In the genomic region with DNA sequence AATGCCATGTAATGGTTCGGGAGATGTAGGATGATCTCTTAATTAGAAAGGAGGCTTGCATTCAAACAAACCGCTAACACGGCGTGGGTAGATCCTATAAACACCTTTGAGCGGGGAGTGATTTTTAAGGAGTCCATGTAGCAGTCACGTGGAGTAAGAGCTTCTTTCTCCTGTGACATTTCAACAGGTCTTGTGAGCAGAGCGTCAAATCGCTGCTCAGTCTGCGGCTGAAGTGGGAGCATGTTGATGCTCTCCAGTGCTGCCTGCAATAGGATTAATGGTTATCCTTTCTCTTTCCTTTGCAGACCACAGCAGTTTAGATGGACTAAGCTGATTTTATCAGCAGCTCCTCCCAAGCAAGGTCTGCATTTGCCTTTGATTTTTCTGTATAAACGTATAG, we compare ENCODE assay signal across 8 mouse cellular contexts. TPM values are rescaled to one million over a fixed set of nuclear protein-coding genes. Genes with fewer than 3 reads are reported as not detected.
DNase-seq lines count a peak whose midpoint lies in the region; ATAC-seq and TF ChIP-seq lines count a peak whose summit lies in the region.

No protein-coding gene starts in this region.

- H3K36me3 ChIP-seq in heart, embryonic 12.5 days = no peaks in the 10 kb centered on the region
- H3K36me3 ChIP-seq in MEL (ENCODE audit: control insufficient read depth in 1 of 2, insufficient read depth in 2 of 2, low read length in 2 of 2) = peaks cover 0 to 8% of the 10 kb centered on the region in 2 experiments; a peak in 2 of 4 replicates
- H3K36me3 ChIP-seq in forebrain, embryonic 10.5 days (replicated peaks) = no peaks in the 10 kb centered on the region
- H3K36me3 ChIP-seq in kidney, embryonic 14.5 days (ENCODE audit: control insufficient read depth, insufficient read depth, low read length) = no peaks in the 10 kb centered on the region
- H3K36me3 ChIP-seq in midbrain, embryonic 16.5 days (ENCODE audit: control insufficient read depth, insufficient read depth, low read length) = no peaks in the 10 kb centered on the region

- no peaks in the 10 kb centered on the region for H3K9me3 ChIP-seq in heart, embryonic 12.5 days (replicated peaks)
- no peaks in the 10 kb centered on the region for H3K9me3 ChIP-seq in MEL (replicated peaks; ENCODE audit: insufficient read depth, low read length)
- H3K9me3 ChIP-seq in forebrain, embryonic 10.5 days = no peaks in the 10 kb centered on the region
- H3K9me3 ChIP-seq in kidney, embryonic 14.5 days (ENCODE audit: control insufficient read depth, low read length) = no peaks in the 10 kb centered on the region
- no peaks in the 10 kb centered on the region for H3K9me3 ChIP-seq in midbrain, embryonic 16.5 days (replicated peaks; ENCODE audit: control insufficient read depth, low read length, poor library complexity, severe bottlenecking)

- TF ChIP-seq CTCF in MEL (IDR thresholded peaks at IDR 0.05 in 2 of 3, conservative IDR thresholded peaks at IDR 0.05 in 1 of 3; ENCODE audit: control insufficient read depth in 1 of 3, insufficient read depth in 1 of 3, low read depth in 2 of 3, low read length in 3 of 3, poor library complexity in 1 of 3, severe bottlenecking in 1 of 3) = no peak

- H3K27ac ChIP-seq in heart, embryonic 12.5 days (ENCODE audit: poor library complexity, severe bottlenecking) = no peak overlapping the region; the same call in 1 of the 2 replicates
- no peak overlapping the region for H3K27ac ChIP-seq in MEL (ENCODE audit: control insufficient read depth, low read depth, low read length)
- no peak overlapping the region for H3K27ac ChIP-seq in forebrain, embryonic 10.5 days
- no peak overlapping the region for H3K27ac ChIP-seq in kidney, embryonic 14.5 days (ENCODE audit: low read depth, low read length)
- H3K27ac ChIP-seq in midbrain, embryonic 16.5 days (ENCODE audit: low read length) = peak overlapping the region; percentile 83

- no peaks in the 10 kb centered on the region; the same call in 1 of the 2 replicates for H3K79me2 ChIP-seq in MEL (ENCODE audit: control insufficient read depth, insufficient read depth, low read length, poor library complexity)

- DNase-seq in heart, adult 11 months = no peak
- DNase-seq in MEL (ENCODE audit: low read depth, low spot score) = peak; percentile 83
- peak; percentile 16 for DNase-seq in forebrain, embryonic 10.5 days (ENCODE audit: extremely low spot score, low spot score)
- DNase-seq in spleen, postnatal 14 days (ENCODE audit: low spot score in 2 of 2) = no peak
- DNase-seq in layer of hippocampus, adult 9-11 months = no peak

- H3K4me1 ChIP-seq in heart, embryonic 12.5 days (replicated peaks) = no peaks in the 10 kb centered on the region
- H3K4me1 ChIP-seq in MEL (ENCODE audit: control insufficient read depth in 1 of 2, insufficient read depth in 2 of 2, low read length in 2 of 2) = peaks cover 5% of the 10 kb centered on the region in 2 experiments; a peak in 3 of 4 replicates
- peaks cover 19% of the 10 kb centered on the region for H3K4me1 ChIP-seq in forebrain, embryonic 10.5 days
- H3K4me1 ChIP-seq in kidney, embryonic 14.5 days (ENCODE audit: control insufficient read depth, insufficient read depth, low read length) = peaks cover 3% of the 10 kb centered on the region; the same call in 1 of the 2 replicates
- H3K4me1 ChIP-seq in midbrain, embryonic 16.5 days (ENCODE audit: control insufficient read depth, insufficient read depth, low read length) = peaks cover 16% of the 10 kb centered on the region

- no peak for TF ChIP-seq POLR2A in MEL (IDR thresholded peaks at IDR 0.05; ENCODE audit: control insufficient read depth in 1 of 2, insufficient read depth in 1 of 2, low read depth in 1 of 2, low read length in 2 of 2, poor library complexity in 1 of 2)

- 4% methylated on average over 10 of the region's 10 CpGs for WGBS in heart, embryonic 12.5 days
- WGBS in forebrain, embryonic 10.5 days = 7% methylated on average over 10 of the region's 10 CpGs
- 6% methylated on average over 10 of the region's 10 CpGs for WGBS in kidney, embryonic 14.5 days
- WGBS in midbrain, embryonic 16.5 days = 4% methylated on average over 10 of the region's 10 CpGs

- no peak for TF ChIP-seq EP300 in MEL (IDR thresholded peaks at IDR 0.05; ENCODE audit: low read depth in 1 of 2, low read length in 2 of 2)

- H3K27me3 ChIP-seq in heart, embryonic 12.5 days (replicated peaks) = no peaks in the 10 kb centered on the region
- H3K27me3 ChIP-seq in MEL (ENCODE audit: control insufficient read depth in 1 of 2, insufficient read depth in 2 of 2, low read length in 2 of 2) = no peaks in the 10 kb centered on the region
- no peaks in the 10 kb centered on the region for H3K27me3 ChIP-seq in forebrain, embryonic 10.5 days (ENCODE audit: poor library complexity, severe bottlenecking)
- H3K27me3 ChIP-seq in kidney, embryonic 14.5 days (ENCODE audit: control insufficient read depth, insufficient read depth, low read length) = no peaks in the 10 kb centered on the region
- no peaks in the 10 kb centered on the region for H3K27me3 ChIP-seq in midbrain, embryonic 16.5 days (ENCODE audit: control insufficient read depth, insufficient read depth, low read depth, low read length)

- no peak for TF ChIP-seq RAD21 in MEL (IDR thresholded peaks at IDR 0.05; ENCODE audit: low read depth, low read length)

- H3K4me3 ChIP-seq in heart, embryonic 12.5 days = peak overlapping the region; percentile 60
- H3K4me3 ChIP-seq in MEL (ENCODE audit: control insufficient read depth in 1 of 2, insufficient read depth in 1 of 2, low read depth in 2 of 2, low read length in 2 of 2) = peak overlapping the region; percentile 60 to 70
- H3K4me3 ChIP-seq in forebrain, embryonic 10.5 days = peak overlapping the region; percentile 73
- H3K4me3 ChIP-seq in kidney, embryonic 14.5 days (ENCODE audit: low read length) = peak overlapping the region; percentile 71
- peak overlapping the region; percentile 69 for H3K4me3 ChIP-seq in midbrain, embryonic 16.5 days (ENCODE audit: low read depth, low read length)

- ATAC-seq in heart, embryonic 12.5 days (ENCODE audit: insufficient number of reproducible peaks, low FRiP score) = no peak
- ATAC-seq in kidney, embryonic 14.5 days (ENCODE audit: low FRiP score, low TSS enrichment) = no peak
- peak; percentile 23; the same call in 1 of the 2 replicates for ATAC-seq in midbrain, embryonic 16.5 days

- peak overlapping the region; percentile 92 for H3K4me2 ChIP-seq in heart, embryonic 12.5 days
- H3K4me2 ChIP-seq in kidney, embryonic 14.5 days (replicated peaks; ENCODE audit: low read depth, low read length) = peak overlapping the region; percentile 93
- H3K4me2 ChIP-seq in midbrain, embryonic 16.5 days (ENCODE audit: low read length) = peak overlapping the region; percentile 77

- peak overlapping the region; percentile 73 for H3K9ac ChIP-seq in heart, embryonic 12.5 days
- H3K9ac ChIP-seq in MEL (ENCODE audit: control insufficient read depth, low read depth, low read length, poor library complexity, severe bottlenecking) = peak overlapping the region; percentile 62
- peak overlapping the region; percentile 65; the same call in 1 of the 2 replicates for H3K9ac ChIP-seq in kidney, embryonic 14.5 days (ENCODE audit: low read depth, low read length)
- peak overlapping the region; percentile 71 for H3K9ac ChIP-seq in midbrain, embryonic 16.5 days (ENCODE audit: low read depth, low read length)

TF ChIP-seq in MEL, 35 proteins besides CTCF, POLR2A, EP300 and RAD21:
- TF ChIP-seq POLR2AphosphoS5 (IDR thresholded peaks at IDR 0.05; ENCODE audit: borderline replicate concordance, low read depth, low read length) (no peak), MYB (IDR thresholded peaks at IDR 0.05; ENCODE audit: low read depth, low read length) (no peak), GATA1 (IDR thresholded peaks at IDR 0.05; ENCODE audit: low read depth, low read length) (peak; percentile 50; the same call in 1 of the 2 replicates)

RNA-seq across cellular contexts. Expression of a gene that starts 0.8 kb away (rescaled TPM):
- polyA plus RNA-seq in heart, embryonic 12.5 days (2016; fragmentation: Nextera tagmentation; extraction: Ambion mirVana) = 7.8 and 8.0 TPM in 2 replicates
- 15.1 and 18.5 TPM in 2 replicates for total RNA-seq in MEL (2012; rRNA removed)
- 10 to 100 TPM in 1 of 2 experiments, not detected in 1; 19.5 TPM for polyA plus RNA-seq in MEL (2012; ENCODE audit: insufficient read depth in 1 of 2, insufficient read length in 2 of 2, low read depth in 1 of 2, low replicate concordance in 2 of 2, missing spikeins in 1 of 2)
- polyA plus RNA-seq in forebrain, embryonic 10.5 days (2016; fragmentation: Nextera tagmentation; extraction: Ambion mirVana) = 14.6 and 14.9 TPM in 2 replicates
- polyA plus RNA-seq in kidney, embryonic 14.5 days (2014; fragmentation: Nextera tagmentation; extraction: Ambion mirVana) = 6.2 and 12.3 TPM in 2 replicates
- polyA plus RNA-seq in midbrain, embryonic 16.5 days (2015; fragmentation: Nextera tagmentation; extraction: Ambion mirVana) = 29.3 and 35.3 TPM in 2 replicates

RNA-seq across cellular contexts. Expression of a gene that starts 6.7 kb away (rescaled TPM):
- 48.1 and 51.6 TPM in 2 replicates for polyA plus RNA-seq in heart, embryonic 12.5 days (2016; fragmentation: Nextera tagmentation; extraction: Ambion mirVana)
- 334 and 405 TPM in 2 replicates for total RNA-seq in MEL (2012; rRNA removed)
- polyA plus RNA-seq in MEL (2012; ENCODE audit: insufficient read depth in 1 of 2, insufficient read length in 2 of 2, low read depth in 1 of 2, low replicate concordance in 2 of 2, missing spikeins in 1 of 2) = 100 to 1,000 TPM; 225 to 417 TPM
- polyA plus RNA-seq in forebrain, embryonic 10.5 days (2016; fragmentation: Nextera tagmentation; extraction: Ambion mirVana) = 43.8 and 43.9 TPM in 2 replicates
- polyA plus RNA-seq in kidney, embryonic 14.5 days (2014; fragmentation: Nextera tagmentation; extraction: Ambion mirVana) = 72.1 and 86.0 TPM in 2 replicates
- 66.0 and 66.1 TPM in 2 replicates for polyA plus RNA-seq in midbrain, embryonic 16.5 days (2015; fragmentation: Nextera tagmentation; extraction: Ambion mirVana)

RNA-seq across cellular contexts. Expression of a gene that starts 22.2 kb away (rescaled TPM):
- not detected in 2 replicates for polyA plus RNA-seq in heart, embryonic 12.5 days (2016; fragmentation: Nextera tagmentation; extraction: Ambion mirVana)
- total RNA-seq in MEL (2012; rRNA removed) = not detected in 2 replicates
- polyA plus RNA-seq in MEL (2012; ENCODE audit: insufficient read depth in 1 of 2, insufficient read length in 2 of 2, low read depth in 1 of 2, low replicate concordance in 2 of 2, missing spikeins in 1 of 2) = not detected
- not detected in 2 replicates for polyA plus RNA-seq in forebrain, embryonic 10.5 days (2016; fragmentation: Nextera tagmentation; extraction: Ambion mirVana)
- not detected in 2 replicates for polyA plus RNA-seq in kidney, embryonic 14.5 days (2014; fragmentation: Nextera tagmentation; extraction: Ambion mirVana)
- polyA plus RNA-seq in midbrain, embryonic 16.5 days (2015; fragmentation: Nextera tagmentation; extraction: Ambion mirVana) = not detected in 2 replicates

Comparison
In these comparisons a context has a peak if more than half of its experiments do, and no peak if none do; other contexts are left out.
1. DNase-seq: peak in MEL (single experiment) and forebrain, embryonic 10.5 days (single experiment); none in heart, adult 11 months (single experiment), spleen, postnatal 14 days (0 of 2) and layer of hippocampus, adult 9-11 months (single experiment).
2. Peak in every context shown above with its lines, with median percentiles within 50 percentile points of each other: H3K4me2 ChIP-seq, H3K4me3 ChIP-seq and H3K9ac ChIP-seq.